Mouse (Mus musculus): ENCODE measurements around the gene D130040H23Rik. TPM values are rescaled to one million over a fixed set of nuclear protein-coding genes. Genes with fewer than 3 reads are reported as not detected.

The D130040H23Rik gene
- 11.4 TPM for polyA plus RNA-seq (2014; fragmentation: Illumina TruSeq; extraction: RNeasy Lipid Tissue Mini Kit (QIAGEN cat#74804); ENCODE audit: low read depth, low replicate concordance)

DNA sequence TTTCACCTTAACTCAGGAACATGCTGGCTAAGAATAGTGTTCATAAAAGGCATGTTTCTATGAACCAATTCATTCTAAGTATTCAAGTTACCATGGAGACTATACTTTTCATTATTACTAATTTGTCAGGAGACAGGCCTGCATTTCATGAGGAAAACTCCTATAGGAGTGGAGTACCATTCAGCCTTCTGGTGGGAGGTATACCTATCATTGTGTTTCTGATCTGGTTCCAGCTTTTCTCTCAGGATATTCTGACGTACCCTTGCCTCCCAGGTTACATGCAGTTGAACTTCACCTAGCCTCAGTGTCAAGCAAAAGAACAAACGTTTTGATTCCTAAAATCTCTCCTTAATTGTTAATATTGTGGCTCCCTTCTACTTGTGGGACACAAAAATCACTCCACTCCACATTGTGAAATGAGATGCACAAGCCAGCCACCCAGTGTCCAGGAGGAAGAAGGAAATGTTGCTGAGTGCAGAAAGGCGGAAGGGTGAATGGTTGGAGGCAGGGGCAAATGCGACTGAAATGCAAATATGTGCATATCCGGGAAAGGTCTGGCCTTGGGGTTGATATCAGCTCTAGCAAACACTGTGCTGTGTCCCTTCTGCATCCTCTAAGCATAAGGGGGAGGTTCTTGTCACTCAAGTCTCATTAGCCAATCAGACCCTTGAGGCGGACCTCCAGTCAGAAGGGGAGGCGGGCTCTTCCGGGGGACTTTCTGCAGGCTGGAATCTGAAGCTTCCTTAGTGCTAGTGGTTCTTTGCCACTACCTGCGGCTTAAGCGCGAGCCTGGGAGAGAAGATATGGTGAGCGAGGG lies at the start of gene D130040H23Rik:
Gene D130040H23Rik, plus strand, starts transcription at position 695 of the 817 bp plus-strand sequence.

Other genes with a start within 250 kb of the D130040H23Rik start
- 58.1 TPM for gene Zfp930, start 62.0 kb upstream of the D130040H23Rik start, polyA plus RNA-seq (2014; fragmentation: Illumina TruSeq; extraction: RNeasy Lipid Tissue Mini Kit (QIAGEN cat#74804); ENCODE audit: low read depth, low replicate concordance)
- not detected for gene Gm9495, start 182.5 kb downstream of the D130040H23Rik start, polyA plus RNA-seq (2014; fragmentation: Illumina TruSeq; extraction: RNeasy Lipid Tissue Mini Kit (QIAGEN cat#74804); ENCODE audit: low read depth, low replicate concordance)

Measured in adrenal gland, adult 10 weeks (tissue).